Mouse (Mus musculus) telencephalon, adult 2 months (tissue): ENCODE results near the gene Ano1.

Experiments used
- DNase-seq: peaks from one replicate; pipeline ENCODE4 v3.0.0-alpha.2; 2011; ENCODE audit warnings: low read depth, low spot score

The Ano1 gene

DNA sequence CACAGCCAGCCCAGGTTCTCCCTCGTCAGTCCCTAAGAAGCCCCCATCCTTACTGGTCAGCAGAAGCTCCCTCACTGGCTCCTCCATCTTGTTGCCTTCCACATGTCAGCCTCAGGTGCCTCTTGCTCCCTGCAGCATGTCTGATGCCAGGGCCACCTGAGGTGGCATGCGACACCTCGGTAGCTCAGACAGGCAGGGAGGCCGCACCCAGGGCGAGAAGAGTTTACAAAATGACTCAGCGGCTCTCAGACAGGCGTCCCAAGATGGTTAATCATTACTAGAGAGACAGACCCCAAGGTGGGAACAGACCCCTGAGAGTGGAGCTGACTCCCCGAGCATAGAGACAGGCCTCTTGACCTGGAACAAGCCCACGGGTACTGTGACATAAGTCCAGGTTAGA, at the start of gene Ano1:
Ano1 (minus strand) TSS at position 142 of the 400 bp plus-strand sequence.
- DNase-seq = no peak

GRCm38 (mm10) chr7:144798471-144798870, 46.7 kb upstream of the Ano1 start:
- DNase-seq = no peak

GRCm38 (mm10) chr7:144796986-144797735, 45.4 kb upstream of the Ano1 start:
- DNase-seq = no peak

- DNase-seq = no peak
These were observed 44.3 kb upstream of the Ano1 start for GRCm38 (mm10) chr7:144795976-144796474.

- DNase-seq = no peak
These were observed 41.5 kb upstream of the Ano1 start for GRCm38 (mm10) chr7:144793296-144793695.

GRCm38 (mm10) chr7:144791426-144791825, 39.7 kb upstream of the Ano1 start:
- no peak for DNase-seq

DNA sequence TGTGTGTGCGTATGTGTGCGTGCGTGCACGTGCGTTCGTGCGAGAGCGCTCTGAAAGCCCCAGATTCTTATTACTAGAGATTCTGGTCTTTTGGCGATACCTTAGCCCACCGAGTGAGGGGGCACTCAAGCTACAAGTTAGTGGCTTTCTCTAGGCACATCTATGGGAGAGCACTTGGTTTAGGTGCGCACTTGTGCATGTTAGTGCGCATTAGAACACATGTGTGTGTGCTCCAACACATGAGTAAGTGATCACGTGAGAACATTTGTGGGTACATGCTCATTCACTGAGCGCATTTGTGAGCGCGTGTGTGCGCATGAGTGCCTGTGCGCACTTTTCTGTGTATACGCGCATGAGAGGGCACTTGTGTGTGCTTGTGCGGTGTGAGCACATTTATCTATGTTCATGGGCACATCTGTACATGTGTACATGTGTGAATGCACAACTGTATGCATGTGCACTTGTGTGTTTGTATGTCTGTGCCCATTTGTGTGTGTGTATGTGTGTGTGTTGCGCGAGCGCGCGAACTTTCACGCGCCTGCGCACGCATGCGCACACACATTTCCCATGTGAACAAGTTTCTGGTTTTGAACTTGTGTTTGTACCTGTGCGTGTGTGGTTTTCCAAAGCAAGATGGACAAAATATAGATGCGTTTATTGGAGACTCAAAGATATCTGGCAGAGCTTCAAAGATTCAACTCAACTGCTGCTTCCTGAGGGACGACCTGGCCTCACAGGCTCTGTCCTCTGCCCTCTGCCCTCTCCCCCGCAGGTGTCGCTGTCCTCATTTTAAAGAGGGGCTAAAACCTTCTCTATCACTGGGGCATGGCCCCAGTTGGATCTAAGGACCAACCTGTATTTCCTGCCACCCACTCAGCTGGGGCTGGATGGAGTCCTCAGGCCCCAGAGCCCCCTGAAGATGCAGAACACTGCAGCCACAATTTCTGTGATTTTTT, 38.1 kb upstream of the Ano1 start:
- DNase-seq = no peak

DNA sequence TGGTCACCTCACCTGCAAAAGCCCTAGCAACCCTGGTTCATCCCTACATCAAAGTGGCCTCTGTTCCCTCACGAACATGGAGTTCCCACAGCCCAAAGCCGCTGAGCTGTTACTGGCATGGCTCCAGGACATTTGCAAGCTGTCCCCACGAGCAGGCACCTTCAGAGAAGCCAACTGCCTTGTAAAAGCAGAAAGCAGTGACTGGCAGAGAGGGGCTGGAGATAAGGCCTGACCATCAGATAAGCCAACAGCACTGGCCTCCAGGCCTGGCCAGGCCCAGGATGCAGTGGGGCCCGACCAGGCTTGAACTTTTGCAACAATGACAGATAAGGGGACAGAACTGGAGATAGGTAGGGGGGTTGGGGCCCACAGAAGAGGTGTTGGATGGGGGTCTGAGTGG, 36.9 kb upstream of the Ano1 start:
- DNase-seq = no peak

- no peak for DNase-seq
These were observed 35.7 kb upstream of the Ano1 start for GRCm38 (mm10) chr7:144787501-144787900.

GRCm38 (mm10) chr7:144786571-144786970, 34.8 kb upstream of the Ano1 start:
- no peak for DNase-seq

- DNase-seq = no peak
These were observed 32.4 kb upstream of the Ano1 start for GRCm38 (mm10) chr7:144784176-144784575.

GRCm38 (mm10) chr7:144782402-144782801, 30.6 kb upstream of the Ano1 start:
- no peak for DNase-seq

DNA sequence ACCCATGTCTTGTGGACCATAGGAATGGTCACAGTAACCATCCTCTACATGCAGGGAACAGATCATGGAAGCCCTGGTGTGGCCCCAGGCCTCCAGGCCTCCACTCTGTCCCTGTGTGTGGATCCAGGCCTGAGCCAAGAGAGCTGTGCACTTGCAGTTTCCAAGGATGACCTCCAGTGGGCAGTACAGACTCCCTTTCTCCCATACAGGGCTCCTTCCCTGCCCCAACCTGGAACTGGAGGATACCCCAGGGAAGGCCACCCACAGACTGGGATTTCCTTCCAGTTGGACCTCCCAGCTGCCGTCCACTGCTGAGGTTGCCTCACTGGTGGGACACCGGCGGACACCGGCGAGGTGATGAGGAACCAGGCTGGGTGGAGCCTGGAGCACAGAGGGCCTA, 29.6 kb upstream of the Ano1 start:
- DNase-seq = no peak

DNA sequence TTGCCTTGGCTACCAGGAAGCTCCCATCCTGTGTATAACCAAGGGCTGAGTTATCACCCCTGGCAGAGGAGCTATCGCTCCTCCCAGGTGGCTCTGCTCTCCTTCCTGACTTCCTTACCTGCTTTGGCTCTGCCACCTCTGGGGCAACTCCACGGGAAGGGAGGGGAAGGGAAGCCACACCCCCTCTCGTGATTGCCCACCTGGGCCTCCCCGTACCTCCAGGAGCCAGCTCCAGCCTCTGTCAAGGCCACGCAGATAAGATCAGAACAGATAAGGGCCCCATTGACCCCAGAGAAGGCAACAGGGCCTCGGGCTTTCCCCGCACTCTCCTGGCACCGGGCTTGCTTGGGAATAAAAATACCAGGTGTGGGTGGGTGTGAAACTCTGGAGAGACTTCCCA, 28.4 kb upstream of the Ano1 start:
- no peak for DNase-seq

GRCm38 (mm10) chr7:144779691-144780090, 27.9 kb upstream of the Ano1 start:
- no peak for DNase-seq

- no peak for DNase-seq
These were observed 26.0 kb upstream of the Ano1 start for GRCm38 (mm10) chr7:144777805-144778204.

GRCm38 (mm10) chr7:144775804-144776447, 24.2 kb upstream of the Ano1 start:
- no peak for DNase-seq

- no peak for DNase-seq
These were observed 23.4 kb upstream of the Ano1 start for GRCm38 (mm10) chr7:144775214-144775613.

- DNase-seq = no peak
These were observed 22.5 kb upstream of the Ano1 start for GRCm38 (mm10) chr7:144774283-144774682.

GRCm38 (mm10) chr7:144770116-144770515, 18.3 kb upstream of the Ano1 start:
- no peak for DNase-seq

DNA sequence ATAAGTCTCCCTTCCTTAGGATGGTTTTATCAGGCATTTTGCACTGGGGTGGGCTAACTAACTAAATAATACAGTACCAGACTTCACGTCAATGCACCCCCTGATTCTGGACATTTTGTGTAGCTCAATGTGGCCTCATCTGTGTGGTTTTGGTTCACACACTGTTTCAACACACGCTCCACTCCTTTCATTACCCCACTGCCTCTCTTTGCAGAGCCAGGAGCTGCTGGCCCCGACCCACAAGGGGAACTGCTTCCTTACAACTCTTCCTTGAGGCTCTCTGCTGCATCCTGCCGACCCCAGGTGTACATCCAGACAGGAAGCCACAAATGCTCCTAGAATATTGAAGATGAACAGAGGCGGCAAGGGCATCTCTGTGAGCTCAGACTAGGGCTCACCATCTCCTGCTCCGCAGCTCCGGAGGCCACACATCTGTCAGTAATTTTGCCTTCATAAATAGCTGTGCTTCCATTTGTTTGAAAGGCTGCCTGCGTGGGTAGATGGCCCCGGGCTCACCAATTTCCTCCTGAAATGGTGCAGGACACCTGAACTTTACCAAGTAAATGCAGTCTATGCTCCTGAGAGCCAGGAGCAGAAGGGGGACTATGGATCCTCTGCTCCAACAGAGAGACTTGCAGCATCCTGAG, 17.8 kb upstream of the Ano1 start:
- no peak for DNase-seq
